Mouse (Mus musculus) kidney, postnatal 0 days (tissue): ENCODE results near the gene Spdye4c. TPM values are rescaled to one million over a fixed set of nuclear protein-coding genes. Genes with fewer than 3 reads are reported as not detected.
A peak's percentile ranks its signal among the peaks of the same experiment; 100 is the strongest.

Experiments
- ATAC-seq: fragments of 200-750 bp; cut with Nextera tagmentation; replicated peaks from 2 replicates; pipeline ENCODE4 v1.8.0; 2017; ENCODE audit warnings: low read depth, moderate number of reproducible peaks, moderate TSS enrichment, moderate library complexity; ENCODE audit not compliant: low FRiP score
- DNase-seq: peaks from one replicate; pipeline ENCODE4 v3.0.0-alpha.2; 2016; ENCODE audit warnings: low spot score
- H3K27ac ChIP-seq: fragments of 300-500 bp; sonication (generic); 2 replicates; pipeline ENCODE4 v1.5.1; 2014; ENCODE audit warnings: mild to moderate bottlenecking
- H3K27me3 ChIP-seq: fragments of 300-500 bp; sonication (generic); 2 replicates; pipeline ENCODE4 v1.6.1; 2014; ENCODE audit warnings: low read length, mixed read lengths; ENCODE audit not compliant: insufficient read depth
- H3K36me3 ChIP-seq: fragments of 300-500 bp; sonication (generic); 2 replicates; pipeline ENCODE4 v1.6.1; 2014; ENCODE audit warnings: low read length, mixed read lengths; ENCODE audit not compliant: insufficient read depth
- H3K4me1 ChIP-seq: fragments of 300-500 bp; sonication (generic); replicated peaks from 2 replicates; pipeline ENCODE4 v1.6.1; 2014; ENCODE audit warnings: antibody characterized with exemption, low read length, mixed read lengths; ENCODE audit not compliant: insufficient read depth
- H3K4me2 ChIP-seq: fragments of 300-500 bp; sonication (generic); 2 replicates; pipeline ENCODE4 v1.6.1; 2014; ENCODE audit warnings: mild to moderate bottlenecking, low read length, moderate library complexity, mixed read lengths
- H3K4me3 ChIP-seq: fragments of 300-500 bp; sonication (generic); replicated peaks from 2 replicates; pipeline ENCODE4 v1.5.1; 2014; ENCODE audit warnings: low read depth, low read length
- H3K9ac ChIP-seq: fragments of 300-500 bp; sonication (generic); 2 replicates; pipeline ENCODE4 v1.6.1; 2014; ENCODE audit warnings: low read depth, low read length
- H3K9me3 ChIP-seq: fragments of 300-500 bp; sonication (generic); replicated peaks from 2 replicates; pipeline ENCODE4 v1.6.1; 2016; ENCODE audit warnings: low read length, inconsistent platforms, mixed read lengths
- CTCF ChIP-seq: IDR thresholded peaks from 2 replicates; pipeline ENCODE4 v1.5.1; 2016; ENCODE audit warnings: antibody characterized with exemption, low read depth, mild to moderate bottlenecking, moderate library complexity
- WGBS: fragments of 180-500 bp; shearing (Covaris S2); extraction: QIAGEN DNeasy Blood & Tissue Kit; methylation state at CpG from one replicate; pipeline ENCODE4 v1.1.7; 2014; 5-methylcytosine and 5-hydroxymethylcytosine counted together
- polyA plus RNA-seq: library from polyadenylated mRNA; unstranded; fragments of >200 nt; fragmentation: Nextera tagmentation; extraction: Ambion mirVana; gene quantifications from 2 replicates; pipeline ENCODE4 v1.2.1, GENCODE M21; 2015

The Spdye4c gene
- polyA plus RNA-seq, 1 experiment from 2014 or later: not detected

DNA sequence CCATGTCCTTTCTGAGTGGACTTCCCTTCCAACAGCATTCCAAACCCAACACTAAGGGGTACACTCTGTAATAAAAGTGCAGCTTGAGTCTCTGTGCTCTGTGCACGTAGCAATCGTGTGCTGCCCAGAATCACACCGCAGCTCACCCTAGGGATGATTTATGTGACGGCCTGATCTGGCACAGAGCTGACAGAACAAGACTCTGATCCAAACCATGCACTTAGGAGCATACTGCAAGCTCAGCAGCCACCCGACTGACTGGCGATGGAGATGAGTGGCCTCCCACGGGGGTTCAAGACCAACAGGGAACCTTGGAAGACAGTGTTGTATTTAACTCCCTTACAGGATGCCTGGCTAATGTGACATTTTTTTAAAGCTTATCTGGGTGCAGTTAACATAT lies 41.4 kb upstream of the Spdye4c start:
- no peaks in the 10 kb centered on the region for H3K4me1 ChIP-seq
- no peak overlapping the region for H3K27ac ChIP-seq
- ATAC-seq: no peak; the same call in 1 of the 2 replicates
- H3K4me2 ChIP-seq: no peak overlapping the region
- H3K4me3 ChIP-seq: no peak overlapping the region
- DNase-seq: no peak
- H3K27me3 ChIP-seq: no peaks in the 10 kb centered on the region
- WGBS: 24% methylated on average over 7 of the region's 7 CpGs
- TF ChIP-seq CTCF: no peak
- H3K9me3 ChIP-seq: no peaks in the 10 kb centered on the region
- no peak overlapping the region for H3K9ac ChIP-seq
- H3K36me3 ChIP-seq: no peaks in the 10 kb centered on the region

DNA sequence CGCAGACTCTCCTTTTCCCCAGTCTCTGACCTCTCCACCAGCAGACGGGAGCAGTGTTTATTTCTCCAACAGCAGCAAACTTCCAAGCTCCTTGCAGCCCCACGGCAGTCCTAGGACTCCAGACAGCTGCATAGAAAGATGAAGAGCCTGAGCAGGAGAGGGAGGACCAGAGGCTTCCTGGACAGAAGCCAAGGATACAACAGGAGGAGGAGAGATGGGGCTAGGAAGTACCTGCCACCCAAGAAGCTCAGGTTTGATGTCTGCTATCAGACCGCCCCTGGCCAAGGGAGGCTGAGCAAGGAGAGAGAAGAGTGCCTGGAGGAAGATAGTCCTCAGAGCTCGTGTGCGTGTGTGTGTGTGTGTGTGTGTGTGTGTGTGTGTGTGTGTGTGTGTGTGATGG lies 41.0 kb upstream of the Spdye4c start:
- DNase-seq (no peak), ATAC-seq (no peak)
- no peak for TF ChIP-seq CTCF
- no peaks in the 10 kb centered on the region for H3K27me3 ChIP-seq
- WGBS: 29% methylated on average over 6 of the region's 6 CpGs
- no peaks in the 10 kb centered on the region for H3K9me3 ChIP-seq
- no peaks in the 10 kb centered on the region for H3K36me3 ChIP-seq
- no peak overlapping the region for H3K4me3 ChIP-seq
- no peak overlapping the region for H3K9ac ChIP-seq
- no peak overlapping the region for H3K27ac ChIP-seq
- H3K4me2 ChIP-seq: no peak overlapping the region
- H3K4me1 ChIP-seq: no peaks in the 10 kb centered on the region

DNA sequence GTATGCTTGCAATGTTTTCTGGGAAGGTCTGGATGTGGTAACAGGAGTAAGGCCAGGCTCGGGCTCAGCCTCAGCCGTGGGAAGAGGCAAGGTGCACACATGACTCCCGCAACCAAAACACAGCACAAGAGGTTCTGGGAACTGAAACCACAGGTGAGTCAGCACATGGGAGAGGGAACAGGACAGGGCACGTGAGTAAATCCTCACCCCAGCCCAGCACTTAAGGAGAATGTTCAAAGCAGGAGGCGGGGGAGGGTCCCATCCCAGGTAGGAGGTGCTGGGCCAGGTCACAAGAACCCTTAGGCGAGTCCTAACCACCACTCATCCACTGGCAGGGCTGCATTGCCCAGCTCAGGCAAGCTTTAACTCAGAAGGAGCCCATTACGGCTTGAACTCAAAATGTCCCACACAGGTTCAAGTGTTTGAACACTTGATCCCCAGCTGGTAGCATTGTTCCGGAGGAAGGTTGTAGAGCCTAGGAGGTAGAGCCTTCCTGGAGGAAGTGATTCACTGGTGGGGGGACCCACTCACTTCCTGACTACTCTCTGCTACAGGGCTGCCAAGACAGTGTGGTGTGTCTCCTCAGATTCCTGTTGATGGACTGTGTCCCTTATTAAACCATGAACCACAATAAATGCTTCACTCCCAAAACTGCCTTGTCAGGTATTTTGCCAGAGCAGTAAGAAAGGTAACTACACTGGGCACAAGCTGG lies 38.8 kb upstream of the Spdye4c start:
- ATAC-seq (no peak), DNase-seq (no peak)
- TF ChIP-seq CTCF: no peak
- Histone ChIP-seq H3K9me3 (no peaks in the 10 kb centered on the region), H3K36me3 (no peaks in the 10 kb centered on the region), H3K27me3 (no peaks in the 10 kb centered on the region), H3K27ac (no peak overlapping the region), H3K9ac (no peak overlapping the region), H3K4me2 (no peak overlapping the region), H3K4me1 (no peaks in the 10 kb centered on the region), H3K4me3 (no peak overlapping the region)
- WGBS: 69% methylated on average over 8 of the region's 8 CpGs

DNA sequence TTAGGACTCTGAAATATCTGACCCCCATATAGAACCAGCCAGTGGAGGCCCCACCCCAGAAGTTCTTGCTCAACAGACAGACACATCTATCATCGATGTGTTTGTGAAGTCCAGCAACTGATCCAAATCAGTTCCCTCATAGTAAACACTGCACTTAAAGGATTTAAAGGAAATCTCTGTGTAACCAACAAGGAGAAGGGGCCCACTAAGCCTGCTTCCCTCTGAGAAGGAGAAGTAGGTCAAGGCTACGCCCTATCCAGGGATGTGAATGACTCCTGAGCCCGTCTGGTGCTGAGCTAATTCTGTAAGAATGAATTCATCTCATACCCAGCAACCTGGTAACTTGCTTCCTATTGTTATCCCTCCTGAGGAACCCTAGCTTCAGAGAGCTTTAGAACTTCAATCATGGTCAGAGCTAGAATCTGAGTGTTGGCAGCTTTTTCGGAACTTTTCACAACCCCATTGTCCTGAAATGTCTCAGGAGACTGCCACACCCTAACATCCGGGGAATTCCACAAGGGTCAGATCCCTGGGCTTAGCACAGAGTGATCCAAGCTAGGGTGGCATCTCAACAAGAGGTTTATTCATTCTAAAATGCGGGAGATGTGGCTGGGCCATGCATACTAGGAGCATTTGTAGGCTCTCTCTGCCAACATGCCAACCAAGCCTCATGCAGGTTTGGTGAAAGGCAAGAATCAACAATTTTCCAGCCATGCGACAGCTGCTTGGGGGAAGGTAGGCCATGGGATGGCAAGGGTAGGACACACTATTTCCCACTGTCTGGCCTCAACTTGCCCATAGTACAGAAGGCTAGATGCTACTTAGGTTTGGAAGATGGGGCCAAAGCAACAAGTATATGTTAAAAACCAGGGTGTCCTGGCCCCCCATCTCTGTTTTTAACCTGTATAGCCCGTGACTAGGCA lies 38.0 kb upstream of the Spdye4c start:
- H3K4me2 ChIP-seq: no peak overlapping the region
- no peak for ATAC-seq

DNA sequence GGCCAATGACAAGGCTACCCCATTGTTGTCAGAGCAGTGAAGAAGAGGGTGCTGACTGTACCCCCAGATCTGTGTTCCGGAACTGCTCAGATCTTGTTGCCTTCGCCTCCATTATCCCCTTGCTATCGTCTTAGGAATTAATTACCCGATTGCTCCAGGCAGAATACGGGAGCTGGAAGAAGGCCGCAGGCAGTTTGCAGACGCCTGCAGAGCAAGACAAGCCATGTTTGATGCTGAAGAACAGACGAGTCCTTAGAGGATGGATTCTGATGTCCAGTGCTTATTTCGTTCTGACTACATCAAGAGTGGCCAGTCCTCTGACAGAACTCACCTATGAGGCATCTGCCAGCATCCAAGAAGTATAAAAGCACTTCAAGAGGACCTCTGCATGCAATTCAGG lies 35.9 kb upstream of the Spdye4c start:
- H3K27ac ChIP-seq: no peak overlapping the region
- no peak overlapping the region for H3K9ac ChIP-seq
- ATAC-seq (no peak), DNase-seq (no peak)
- no peaks in the 10 kb centered on the region for H3K9me3 ChIP-seq
- H3K27me3 ChIP-seq: no peaks in the 10 kb centered on the region
- 75% methylated on average over 9 of the region's 9 CpGs for WGBS
- no peak for TF ChIP-seq CTCF
- no peak overlapping the region for H3K4me2 ChIP-seq
- no peak overlapping the region for H3K4me3 ChIP-seq
- no peaks in the 10 kb centered on the region for H3K36me3 ChIP-seq
- H3K4me1 ChIP-seq: no peaks in the 10 kb centered on the region

More for the DNA sequence above, 38.0 kb upstream of the Spdye4c start:
- no peak for TF ChIP-seq CTCF
- DNase-seq: no peak
- H3K27ac ChIP-seq: no peak overlapping the region
- 91% methylated on average over 8 of the region's 8 CpGs for WGBS
- H3K9me3 ChIP-seq: no peaks in the 10 kb centered on the region
- H3K36me3 ChIP-seq: no peaks in the 10 kb centered on the region
- no peaks in the 10 kb centered on the region for H3K27me3 ChIP-seq
- H3K4me3 ChIP-seq: no peak overlapping the region
- no peaks in the 10 kb centered on the region for H3K4me1 ChIP-seq
- H3K9ac ChIP-seq: no peak overlapping the region

DNA sequence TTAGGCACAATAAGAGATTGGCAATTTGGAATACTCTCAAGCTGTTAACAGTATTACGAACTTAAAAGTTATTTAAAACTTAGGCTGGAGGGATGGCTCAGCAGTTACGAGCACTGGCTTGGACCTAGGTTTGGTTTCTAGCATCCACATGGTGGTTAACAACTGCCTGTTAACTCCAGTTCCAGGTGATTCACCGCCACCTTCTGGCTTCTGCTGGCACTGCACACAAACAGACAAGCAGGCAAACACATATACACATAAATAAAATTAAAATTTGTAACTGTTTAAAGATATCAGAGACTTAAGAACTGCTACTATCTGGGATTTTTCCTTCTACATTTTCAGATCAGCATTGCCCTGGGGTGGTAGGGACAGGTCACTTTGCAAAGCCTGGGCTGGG lies 26.8 kb upstream of the Spdye4c start:
- no peak overlapping the region for H3K4me2 ChIP-seq
- ATAC-seq (no peak), DNase-seq (no peak)
- no peak overlapping the region for H3K9ac ChIP-seq
- no peaks in the 10 kb centered on the region for H3K9me3 ChIP-seq
- no peak overlapping the region for H3K27ac ChIP-seq
- H3K4me1 ChIP-seq: no peaks in the 10 kb centered on the region
- H3K36me3 ChIP-seq: no peaks in the 10 kb centered on the region
- no peak overlapping the region for H3K4me3 ChIP-seq
- no peaks in the 10 kb centered on the region for H3K27me3 ChIP-seq
- WGBS: 90% methylated on average over 3 of the region's 3 CpGs
- TF ChIP-seq CTCF: peak; percentile 40
